Mouse (Mus musculus) forebrain, embryonic 10.5 days (tissue): ENCODE results near the gene Mroh8. TPM values are rescaled to one million over a fixed set of nuclear protein-coding genes. Genes with fewer than 3 reads are reported as not detected.
"Not testable (repeated sequence)": the region's sequence is repeated elsewhere in the genome, so short reads cannot be mapped to it uniquely, and the experiment has no call there.

Experiments
- DNase-seq: peaks from one replicate; pipeline ENCODE4 v3.0.0-alpha.2; 2017; ENCODE audit warnings: low spot score; ENCODE audit errors: extremely low spot score
- H3K27ac ChIP-seq: fragments of 300-500 bp; sonication (generic); 2 replicates; pipeline ENCODE4 v1.5.1; 2016; ENCODE audit warnings: mild to moderate bottlenecking
- H3K27me3 ChIP-seq: fragments of 300-500 bp; sonication (generic); 2 replicates; pipeline ENCODE4 v1.6.1; 2016; ENCODE audit warnings: mild to moderate bottlenecking; ENCODE audit not compliant: poor library complexity, severe bottlenecking
- H3K36me3 ChIP-seq: fragments of 300-500 bp; sonication (generic); replicated peaks from 2 replicates; pipeline ENCODE4 v1.6.1; 2016; ENCODE audit warnings: mild to moderate bottlenecking, moderate library complexity
- H3K4me1 ChIP-seq: fragments of 300-500 bp; sonication (generic); 2 replicates; pipeline ENCODE4 v1.6.1; 2016
- H3K4me3 ChIP-seq: fragments of 300-500 bp; sonication (generic); 2 replicates; pipeline ENCODE4 v1.5.1; 2016; ENCODE audit warnings: mild to moderate bottlenecking, moderate library complexity
- H3K9me3 ChIP-seq: fragments of 300-500 bp; sonication (generic); 2 replicates; pipeline ENCODE4 v1.6.1; 2016; ENCODE audit warnings: mild to moderate bottlenecking, moderate library complexity
- WGBS: fragments of 180-500 bp; shearing (Covaris S2); methylation state at CpG from one replicate; pipeline ENCODE4 v1.1.7; 2016; 5-methylcytosine and 5-hydroxymethylcytosine counted together
- polyA plus RNA-seq: library from polyadenylated mRNA; unstranded; fragments of >200 nt; fragmentation: Nextera tagmentation; extraction: Ambion mirVana; gene quantifications from 2 replicates; pipeline ENCODE4 v1.2.1, GENCODE M21; 2016

The Mroh8 gene
- polyA plus RNA-seq, 1 experiment from 2014 or later: 0.81 TPM

DNA sequence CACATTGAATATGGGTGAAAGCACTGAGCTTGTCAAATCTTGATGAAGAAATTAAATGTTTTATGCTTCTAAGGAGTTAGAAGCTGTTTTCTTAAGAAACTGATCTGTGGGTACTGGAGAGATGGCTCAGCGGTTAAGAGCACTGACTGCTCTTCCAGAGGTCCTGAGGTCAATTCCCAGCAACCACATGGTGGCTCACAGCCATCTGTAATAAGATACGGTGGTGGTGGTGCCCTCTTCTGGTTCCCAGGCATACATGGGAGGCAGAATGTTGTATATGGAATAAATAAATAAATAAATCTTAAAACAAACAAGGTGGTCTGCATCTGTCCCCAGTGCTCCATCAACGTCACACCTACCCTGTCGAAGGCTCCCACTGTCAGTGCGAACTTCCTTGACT, 104.9 kb downstream of the Mroh8 start:
- DNase-seq: no peak
- Histone ChIP-seq H3K4me3 (no peak overlapping the region), H3K36me3 (peaks cover 86% of the 10 kb centered on the region), H3K27ac (no peak overlapping the region), H3K4me1 (peaks cover 19% of the 10 kb centered on the region), H3K9me3 (no peaks in the 10 kb centered on the region), H3K27me3 (no peaks in the 10 kb centered on the region)
- 75% methylated on average over 5 of the region's 5 CpGs for WGBS

DNA sequence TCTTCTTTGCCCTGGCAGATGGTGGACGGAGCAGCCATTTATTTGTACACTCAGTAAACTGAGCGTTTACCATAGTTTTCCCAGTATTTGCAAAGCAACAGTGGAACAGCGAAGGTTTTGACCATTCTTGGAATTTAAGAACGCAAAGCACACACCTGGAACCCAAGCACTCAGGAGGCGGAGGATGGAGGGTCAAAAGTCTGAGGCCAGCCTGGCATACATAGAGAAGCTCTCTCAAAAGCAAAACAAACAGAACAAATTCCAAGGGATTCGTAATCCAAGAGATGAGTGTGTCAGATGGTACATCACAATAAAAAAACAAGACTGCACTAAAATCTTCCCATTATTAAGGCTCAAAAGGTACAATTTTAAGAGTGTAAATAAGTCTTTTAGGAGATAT, 105.8 kb downstream of the Mroh8 start:
- H3K27ac ChIP-seq: no peak overlapping the region
- no peaks in the 10 kb centered on the region for H3K27me3 ChIP-seq
- no peak for DNase-seq
- peaks cover 90% of the 10 kb centered on the region for H3K36me3 ChIP-seq
- H3K4me1 ChIP-seq: peaks cover 19% of the 10 kb centered on the region
- no peaks in the 10 kb centered on the region for H3K9me3 ChIP-seq
- H3K4me3 ChIP-seq: no peak overlapping the region
- 92% methylated on average over 6 of the region's 6 CpGs for WGBS

DNA sequence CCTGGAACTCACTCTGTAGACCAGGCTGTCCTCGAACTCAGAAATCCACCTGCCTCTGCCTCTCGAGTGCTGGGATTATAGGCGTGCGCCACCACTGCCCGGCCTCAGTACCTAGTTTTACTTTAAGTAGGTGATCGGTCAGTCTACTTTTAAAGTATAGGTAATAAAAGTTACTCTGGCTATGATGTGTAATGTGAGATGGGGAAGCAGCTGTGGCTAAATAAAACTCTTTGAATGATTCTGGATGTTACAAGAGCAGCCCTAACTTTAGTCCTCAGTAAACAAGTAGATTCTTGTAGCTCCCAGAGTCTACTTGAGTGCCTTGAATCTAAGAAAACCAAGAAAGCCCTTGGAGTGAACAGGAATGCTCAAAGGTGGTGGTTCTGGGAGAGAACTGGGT, 106.4 kb downstream of the Mroh8 start:
- no peak overlapping the region for H3K27ac ChIP-seq
- no peaks in the 10 kb centered on the region for H3K9me3 ChIP-seq
- no peaks in the 10 kb centered on the region for H3K27me3 ChIP-seq
- H3K4me1 ChIP-seq: peaks cover 19% of the 10 kb centered on the region
- WGBS: 96% methylated on average over 6 of the region's 6 CpGs
- no peak for DNase-seq
- peaks cover 88% of the 10 kb centered on the region for H3K36me3 ChIP-seq
- no peak overlapping the region for H3K4me3 ChIP-seq

DNA sequence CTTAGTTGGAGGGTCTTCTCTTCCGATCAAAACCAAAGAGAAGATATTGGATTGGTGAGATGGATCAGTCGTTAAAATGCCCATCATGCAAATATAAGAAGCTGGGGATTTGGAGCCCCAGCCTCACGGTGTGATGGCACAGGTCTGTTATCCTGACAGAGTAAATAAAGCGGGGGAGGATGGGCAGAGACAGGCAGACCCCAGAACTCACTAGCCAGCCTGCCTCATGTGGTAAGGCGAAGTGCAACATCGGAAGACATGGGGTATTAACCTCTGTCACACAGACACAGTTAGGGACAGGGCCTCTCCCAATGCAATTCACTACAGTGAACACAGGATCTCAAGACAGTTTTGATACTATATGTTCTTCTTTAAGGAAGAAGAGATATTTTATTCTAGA, 108.7 kb downstream of the Mroh8 start:
- no peak for DNase-seq
- H3K4me1 ChIP-seq: peaks cover 19% of the 10 kb centered on the region
- 66% methylated on average over 6 of the region's 6 CpGs for WGBS
- H3K27me3 ChIP-seq: no peaks in the 10 kb centered on the region
- H3K4me3 ChIP-seq: no peak overlapping the region
- H3K9me3 ChIP-seq: no peaks in the 10 kb centered on the region
- peak overlapping the region; percentile 66 for H3K27ac ChIP-seq
- peaks cover 88% of the 10 kb centered on the region for H3K36me3 ChIP-seq

DNA sequence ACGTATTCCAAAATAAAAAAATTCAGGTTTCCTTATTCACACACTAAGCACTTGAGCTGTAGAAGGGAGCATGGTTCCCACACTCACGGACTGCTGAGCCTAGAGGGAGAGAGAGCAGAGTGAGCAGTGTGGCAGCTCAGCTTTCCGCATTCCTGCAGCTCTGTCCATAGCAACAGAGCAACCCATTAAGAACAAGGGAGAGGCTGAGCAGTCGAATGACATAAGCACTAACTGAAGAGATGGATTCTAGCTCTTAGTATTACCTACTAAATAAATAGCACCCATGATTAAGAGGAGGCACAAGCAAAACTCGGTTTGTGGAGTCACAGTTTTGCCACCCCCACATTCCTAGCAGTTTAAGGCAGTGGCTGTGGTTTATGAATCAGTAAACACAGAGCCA, 109.2 kb downstream of the Mroh8 start:
- Histone ChIP-seq H3K4me3 (no peak overlapping the region), H3K27ac (peak overlapping the region; percentile 66), H3K9me3 (no peaks in the 10 kb centered on the region), H3K27me3 (no peaks in the 10 kb centered on the region), H3K4me1 (peaks cover 19% of the 10 kb centered on the region), H3K36me3 (peaks cover 86% of the 10 kb centered on the region)
- 35% methylated on average over 5 of the region's 5 CpGs for WGBS
- peak; percentile 39 for DNase-seq

DNA sequence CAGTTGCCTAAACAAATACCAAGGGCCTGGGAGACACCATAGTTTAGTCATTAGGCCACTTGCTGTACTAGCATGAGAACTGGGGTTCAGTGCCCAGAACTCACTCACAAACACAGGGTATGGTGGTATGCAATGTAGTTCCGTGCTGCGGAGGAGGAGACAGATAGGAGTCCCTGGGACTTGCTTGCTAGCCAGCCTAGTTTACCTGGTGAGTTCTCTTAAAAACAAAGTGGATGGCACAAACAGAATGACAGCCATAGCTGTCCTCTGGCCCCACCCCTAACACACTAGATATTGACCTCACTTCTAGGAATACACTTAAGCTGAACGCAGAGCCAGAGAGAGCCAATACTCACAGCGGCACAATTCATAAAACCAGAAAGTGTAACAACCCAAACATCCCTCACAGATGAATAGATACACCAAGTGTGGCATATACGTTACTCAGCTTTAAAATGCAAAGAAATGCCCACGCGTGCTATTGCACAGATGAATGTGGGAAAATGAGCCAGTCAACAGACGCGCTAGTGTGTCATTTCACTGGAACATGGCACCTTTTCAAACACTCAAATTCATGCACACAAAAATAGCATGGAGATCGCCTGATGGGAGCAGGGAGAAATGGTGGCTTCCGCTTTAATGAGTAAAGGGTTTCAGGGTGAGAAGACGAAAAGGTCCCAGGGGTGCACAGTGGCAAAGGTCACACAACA, 112.8 kb downstream of the Mroh8 start:
- no peaks in the 10 kb centered on the region for H3K9me3 ChIP-seq
- no peak overlapping the region for H3K4me3 ChIP-seq
- peaks cover 86% of the 10 kb centered on the region for H3K36me3 ChIP-seq
- no peaks in the 10 kb centered on the region for H3K27me3 ChIP-seq
- 95% methylated on average over 12 of the region's 12 CpGs for WGBS
- no peak overlapping the region for H3K27ac ChIP-seq
- no peak for DNase-seq
- peaks cover 19% of the 10 kb centered on the region for H3K4me1 ChIP-seq

DNA sequence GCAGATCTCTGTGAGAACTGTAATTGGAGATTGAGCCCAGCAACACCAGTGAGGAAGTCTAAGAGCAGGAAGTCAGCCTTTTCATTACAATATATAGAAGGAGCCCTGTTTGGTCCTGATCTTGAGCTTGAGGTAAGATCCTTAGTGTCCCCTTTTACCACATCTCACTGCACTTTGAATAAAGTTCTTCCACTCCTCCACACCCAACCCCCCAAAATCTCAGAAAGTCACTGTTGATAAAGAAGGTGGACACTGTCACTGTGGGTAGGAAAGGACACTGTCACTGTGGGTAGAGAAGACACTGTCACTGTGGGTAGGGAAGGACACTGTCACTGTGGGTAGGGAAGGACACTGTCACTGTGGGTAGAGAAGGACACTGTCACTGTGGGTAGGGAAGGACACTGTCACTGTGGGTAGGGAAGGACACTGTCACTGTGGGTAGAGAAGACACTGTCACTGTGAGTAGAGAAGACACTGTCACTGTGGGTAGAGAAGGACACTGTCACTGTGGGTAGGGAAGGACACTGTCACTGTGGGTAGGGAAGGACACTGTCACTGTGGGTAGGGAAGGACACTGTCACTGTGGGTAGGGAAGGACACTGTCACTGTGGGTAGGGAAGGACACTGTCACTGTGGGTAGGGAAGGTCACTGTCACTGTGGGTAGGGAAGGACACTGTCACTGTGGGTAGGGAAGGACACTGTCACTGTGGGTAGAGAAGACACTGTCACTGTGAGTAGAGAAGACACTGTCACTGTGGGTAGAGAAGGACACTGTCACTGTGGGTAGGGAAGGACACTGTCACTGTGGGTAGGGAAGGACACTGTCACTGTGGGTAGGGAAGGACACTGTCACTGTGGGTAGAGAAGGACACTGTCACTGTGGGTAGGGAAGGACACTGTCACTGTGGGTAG, 113.8 kb downstream of the Mroh8 start:
- DNase-seq, H3K27ac ChIP-seq, H3K4me3 ChIP-seq, H3K27me3 ChIP-seq, H3K9me3 ChIP-seq: not testable (repeated sequence)
- Histone ChIP-seq H3K36me3 (peaks cover 92% of the 10 kb centered on the region), H3K4me1 (peaks cover 12% of the 10 kb centered on the region)

DNA sequence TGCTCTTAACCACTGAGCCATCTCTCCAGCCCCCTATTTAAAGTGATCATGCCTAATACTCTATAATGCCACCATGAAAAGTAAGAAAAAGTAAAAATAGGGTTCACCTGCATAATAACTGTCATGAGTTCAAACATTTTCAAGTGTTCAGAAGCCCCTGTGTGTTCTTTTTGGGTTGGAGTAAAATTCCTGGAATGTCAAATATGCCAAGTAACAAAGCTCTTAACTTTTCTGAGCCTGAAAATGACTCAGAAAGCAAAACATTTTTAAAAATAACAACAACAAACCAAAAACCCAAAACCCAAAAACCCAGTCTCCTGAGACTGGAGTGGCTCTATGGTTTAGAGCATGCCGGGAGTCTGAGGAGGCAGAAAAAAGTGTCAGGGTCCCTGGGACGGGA, 115.2 kb downstream of the Mroh8 start:
- Histone ChIP-seq H3K36me3 (peaks cover 92% of the 10 kb centered on the region), H3K4me1 (no peaks in the 10 kb centered on the region), H3K27ac (no peak overlapping the region), H3K27me3 (no peaks in the 10 kb centered on the region), H3K9me3 (no peaks in the 10 kb centered on the region), H3K4me3 (no peak overlapping the region)
- no peak for DNase-seq
- WGBS: 89% methylated on average over 2 of the region's 2 CpGs

Other genes with a start within 250 kb of the Mroh8 start
- 3.5 and 4.0 TPM in 2 replicates for gene Soga1, start 200.3 kb downstream of the Mroh8 start, polyA plus RNA-seq
- gene Tldc2, start 192.5 kb downstream of the Mroh8 start, polyA plus RNA-seq: not detected in 2 replicates
- gene Samhd1, start 144.3 kb downstream of the Mroh8 start, polyA plus RNA-seq: 29.4 and 30.4 TPM in 2 replicates
- gene Rbl1, start 75.0 kb downstream of the Mroh8 start, polyA plus RNA-seq: 27.2 and 30.5 TPM in 2 replicates
- gene Rpn2, start 532 bp downstream of the Mroh8 start, polyA plus RNA-seq: 293 and 298 TPM in 2 replicates
- 0.34 TPM in 1 of 2 replicates, not detected in the other for gene Ghrh, start 68.0 kb upstream of the Mroh8 start, polyA plus RNA-seq
- 64.4 and 68.1 TPM in 2 replicates for gene Manbal, start 88.0 kb upstream of the Mroh8 start, polyA plus RNA-seq
- gene Src, start 138.9 kb upstream of the Mroh8 start, polyA plus RNA-seq: 19.2 and 19.6 TPM in 2 replicates